Mouse (Mus musculus) cerebellum, adult 11 months (tissue): ENCODE results near the gene Mrpl43.

Experiments
- DNase-seq: peaks from one replicate; pipeline ENCODE4 v3.0.0; 2022

Gene Mrpl43

GRCm38 (mm10) chr19:44965978-44966377 is 40.3 kb downstream of the Mrpl43 start:
- DNase-seq: no peak

DNA sequence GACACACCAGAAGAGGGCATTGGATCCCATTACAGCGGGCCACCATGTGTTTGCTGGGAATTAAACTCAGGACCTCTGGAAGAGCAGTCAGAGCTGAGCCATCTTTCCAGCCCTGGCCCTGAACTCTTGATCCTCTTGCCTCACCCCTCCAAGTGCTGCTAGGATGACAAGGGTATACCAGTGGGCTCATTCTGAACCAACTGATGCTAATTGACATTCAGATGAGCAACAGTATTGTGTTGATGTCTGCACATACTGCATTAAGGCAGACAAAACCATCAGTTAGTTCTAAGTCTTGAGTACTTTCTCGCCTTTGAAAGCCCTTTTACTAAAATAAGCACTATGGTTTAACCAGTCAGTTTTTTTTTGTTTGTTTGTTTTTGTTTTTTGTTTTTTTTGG is 46.6 kb downstream of the Mrpl43 start:
- DNase-seq: no peak
